Mouse (Mus musculus): ENCODE results near the gene 2410002F23Rik. TPM values are rescaled to one million over a fixed set of nuclear protein-coding genes. Genes with fewer than 3 reads are reported as not detected.
"Not testable (repeated sequence)": the region's sequence is repeated elsewhere in the genome, so short reads cannot be mapped to it uniquely, and the experiment has no call there.

2410002F23Rik gene
- polyA plus RNA-seq, 1 experiment from 2014 or later = 123 TPM

GRCm38 (mm10) chr7:44291418-44291817, 44.9 kb downstream of the 2410002F23Rik start:
- H3K4me1 ChIP-seq (replicated peaks; ENCODE audit: control insufficient read depth, insufficient read depth, low read length) = no peaks in the 10 kb centered on the region
- H3K27ac ChIP-seq (ENCODE audit: low read length) = no peak overlapping the region
- H3K4me2 ChIP-seq (ENCODE audit: low read depth, low read length) = no peak overlapping the region
- WGBS = 52% methylated on average over 4 of the region's 4 CpGs
- H3K9ac ChIP-seq (ENCODE audit: low read length) = no peak overlapping the region
- H3K27me3 ChIP-seq (ENCODE audit: control insufficient read depth, insufficient read depth, low read depth, low read length) = no peaks in the 10 kb centered on the region
- ATAC-seq (ENCODE audit: low read depth) = no peak
- H3K36me3 ChIP-seq (ENCODE audit: control insufficient read depth, insufficient read depth, low read length) = no peaks in the 10 kb centered on the region
- H3K4me3 ChIP-seq (ENCODE audit: low read length) = no peak overlapping the region
- H3K9me3 ChIP-seq (ENCODE audit: control insufficient read depth, low read length) = no peaks in the 10 kb centered on the region; the same call in 1 of the 2 replicates

DNA sequence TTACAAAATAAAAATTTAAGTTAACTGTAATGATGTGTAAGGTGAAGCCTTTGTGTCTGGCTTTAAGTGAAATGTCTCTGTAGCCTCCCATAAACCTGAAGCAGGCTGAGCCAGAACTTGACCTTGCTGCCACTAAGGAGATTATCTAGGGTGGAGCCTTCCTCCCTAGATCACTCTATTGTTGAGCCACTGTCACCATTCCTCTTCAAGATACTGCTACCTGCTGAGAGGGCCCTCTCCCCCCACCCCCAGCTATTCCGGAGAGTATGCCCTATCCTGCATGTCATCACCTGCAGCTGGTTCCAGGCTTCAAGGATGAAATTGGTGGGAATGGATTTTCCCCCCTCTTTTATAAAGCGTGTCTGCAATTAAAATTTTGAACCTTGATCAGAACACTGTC, 51.0 kb downstream of the 2410002F23Rik start:
- not testable (repeated sequence) for H3K4me3 ChIP-seq (ENCODE audit: low read length); H3K36me3 ChIP-seq (ENCODE audit: control insufficient read depth, insufficient read depth, low read length); H3K4me2 ChIP-seq (ENCODE audit: low read depth, low read length); H3K27me3 ChIP-seq (ENCODE audit: control insufficient read depth, insufficient read depth, low read depth, low read length); H3K27ac ChIP-seq (ENCODE audit: low read length); ATAC-seq (ENCODE audit: low read depth); H3K9me3 ChIP-seq (ENCODE audit: control insufficient read depth, low read length); H3K9ac ChIP-seq (ENCODE audit: low read length); H3K4me1 ChIP-seq (replicated peaks; ENCODE audit: control insufficient read depth, insufficient read depth, low read length)
- 54% methylated on average over 2 of the region's 2 CpGs for WGBS

Other genes with a start within 250 kb of the 2410002F23Rik start
- gene Klk1b26, start 234.6 kb upstream of the 2410002F23Rik start, polyA plus RNA-seq (2015; fragmentation: Nextera tagmentation; extraction: Ambion mirVana) = not detected in 2 replicates
- not detected in 2 replicates for gene Klk1b27, start 194.4 kb upstream of the 2410002F23Rik start, polyA plus RNA-seq (2015; fragmentation: Nextera tagmentation; extraction: Ambion mirVana)
- not detected in 2 replicates for gene Klk1b21, start 144.4 kb upstream of the 2410002F23Rik start, polyA plus RNA-seq (2015; fragmentation: Nextera tagmentation; extraction: Ambion mirVana)
- not detected in 2 replicates for gene Klk1b22, start 134.0 kb upstream of the 2410002F23Rik start, polyA plus RNA-seq (2015; fragmentation: Nextera tagmentation; extraction: Ambion mirVana)
- gene Klk1b16, start 110.0 kb upstream of the 2410002F23Rik start, polyA plus RNA-seq (2015; fragmentation: Nextera tagmentation; extraction: Ambion mirVana) = not detected in 2 replicates
- gene Klk1b24, start 58.5 kb upstream of the 2410002F23Rik start, polyA plus RNA-seq (2015; fragmentation: Nextera tagmentation; extraction: Ambion mirVana) = not detected in 2 replicates
- gene Klk1b3, start 48.5 kb upstream of the 2410002F23Rik start, polyA plus RNA-seq (2015; fragmentation: Nextera tagmentation; extraction: Ambion mirVana) = not detected in 2 replicates
- gene Klk1b4, start 39.3 kb upstream of the 2410002F23Rik start, polyA plus RNA-seq (2015; fragmentation: Nextera tagmentation; extraction: Ambion mirVana) = not detected in 2 replicates
- not detected in 2 replicates for gene Klk1b5, start 30.8 kb upstream of the 2410002F23Rik start, polyA plus RNA-seq (2015; fragmentation: Nextera tagmentation; extraction: Ambion mirVana)
- gene Klk1, start 21.4 kb upstream of the 2410002F23Rik start, polyA plus RNA-seq (2015; fragmentation: Nextera tagmentation; extraction: Ambion mirVana) = not detected in 2 replicates
- gene Gm36864, start 10.5 kb upstream of the 2410002F23Rik start, polyA plus RNA-seq (2015; fragmentation: Nextera tagmentation; extraction: Ambion mirVana) = not detected in 2 replicates
- 0.96 and 0.97 TPM in 2 replicates for gene 1700028J19Rik, start within 50 bp of the 2410002F23Rik start, polyA plus RNA-seq (2015; fragmentation: Nextera tagmentation; extraction: Ambion mirVana)
- not detected in 2 replicates for gene Acp4, start 10.7 kb downstream of the 2410002F23Rik start, polyA plus RNA-seq (2015; fragmentation: Nextera tagmentation; extraction: Ambion mirVana)
- not detected in 2 replicates for gene Gm15517, start 14.7 kb downstream of the 2410002F23Rik start, polyA plus RNA-seq (2015; fragmentation: Nextera tagmentation; extraction: Ambion mirVana)
- 3.0 and 3.2 TPM in 2 replicates for gene Clec11a, start 60.2 kb downstream of the 2410002F23Rik start, polyA plus RNA-seq (2015; fragmentation: Nextera tagmentation; extraction: Ambion mirVana)
- 0.96 and 1.1 TPM in 2 replicates for gene Shank1, start 63.5 kb downstream of the 2410002F23Rik start, polyA plus RNA-seq (2015; fragmentation: Nextera tagmentation; extraction: Ambion mirVana)
- gene Syt3, start 137.4 kb downstream of the 2410002F23Rik start, polyA plus RNA-seq (2015; fragmentation: Nextera tagmentation; extraction: Ambion mirVana) = 2.1 and 2.3 TPM in 2 replicates
- 1.2 and 1.5 TPM in 2 replicates for gene 1700008O03Rik, start 139.1 kb downstream of the 2410002F23Rik start, polyA plus RNA-seq (2015; fragmentation: Nextera tagmentation; extraction: Ambion mirVana)
- gene Lrrc4b, start 182.3 kb downstream of the 2410002F23Rik start, polyA plus RNA-seq (2015; fragmentation: Nextera tagmentation; extraction: Ambion mirVana) = 0.36 and 0.57 TPM in 2 replicates
- gene Aspdh, start 218.7 kb downstream of the 2410002F23Rik start, polyA plus RNA-seq (2015; fragmentation: Nextera tagmentation; extraction: Ambion mirVana) = 0.62 and 1.3 TPM in 2 replicates
- 115 and 116 TPM in 2 replicates for gene Josd2, start 221.3 kb downstream of the 2410002F23Rik start, polyA plus RNA-seq (2015; fragmentation: Nextera tagmentation; extraction: Ambion mirVana)
- gene Emc10, start 249.8 kb downstream of the 2410002F23Rik start, polyA plus RNA-seq (2015; fragmentation: Nextera tagmentation; extraction: Ambion mirVana) = 94.0 TPM in 2 replicates
- gene Fam71e1, start 249.9 kb downstream of the 2410002F23Rik start, polyA plus RNA-seq (2015; fragmentation: Nextera tagmentation; extraction: Ambion mirVana) = 9.5 and 9.9 TPM in 2 replicates

Data from lung, embryonic 16.5 days (tissue).